8 mouse cellular contexts compared by ENCODE assay signal in the genomic region with DNA sequence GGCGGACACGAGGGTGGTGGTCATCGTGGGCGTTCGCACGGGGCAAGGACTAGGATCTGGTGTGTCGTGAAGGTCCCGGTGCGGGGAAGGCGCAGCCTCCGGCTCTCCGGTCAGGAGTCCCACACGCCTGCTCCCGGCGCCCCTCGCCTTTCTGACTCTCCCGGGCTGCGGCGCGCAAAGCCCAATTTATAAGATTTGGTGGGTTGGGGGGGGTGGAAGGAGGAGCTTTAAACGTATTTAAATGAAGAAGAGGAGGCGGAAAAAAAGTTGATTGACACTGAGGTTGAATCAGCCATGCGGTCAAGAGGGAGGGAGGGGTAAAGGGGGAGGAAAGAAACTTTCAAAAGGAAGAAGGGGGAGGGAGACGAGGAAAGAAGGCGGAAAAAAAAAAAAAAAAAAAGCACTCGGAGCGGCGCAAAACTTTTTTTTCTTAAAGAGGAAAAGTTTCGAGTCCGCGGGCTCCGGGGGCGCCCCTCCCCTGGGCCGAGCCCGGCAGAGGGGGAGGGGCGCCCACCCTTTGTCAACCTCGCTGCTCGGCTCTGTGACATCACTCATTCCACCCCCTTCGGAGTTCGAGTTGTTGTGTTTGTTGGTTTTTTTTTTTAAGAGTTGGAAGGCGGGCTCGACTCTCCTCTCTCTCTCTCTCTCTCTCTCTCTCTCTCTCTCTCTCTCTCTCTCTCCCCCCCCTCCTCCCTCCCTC. TPM values are rescaled to one million over a fixed set of nuclear protein-coding genes. Genes with fewer than 3 reads are reported as not detected.
A peak's percentile ranks its signal among the peaks of the same experiment; 100 is the strongest.
DNase-seq lines count a peak whose midpoint lies in the region; ATAC-seq and TF ChIP-seq lines count a peak whose summit lies in the region.

Zfp36l1 (minus strand) TSS at position 162 of the 700 bp plus-strand sequence.

- WGBS in heart, embryonic 10.5 days = under 1% methylated on average over 41 of the region's 42 CpGs
- WGBS in kidney, embryonic 14.5 days = under 1% methylated on average over 40 of the region's 42 CpGs
- WGBS in liver, embryonic 12.5 days (ENCODE audit: insufficient replicate concordance) = under 1% methylated on average over 38 of the region's 42 CpGs
- under 1% methylated on average over 39 of the region's 42 CpGs for WGBS in stomach, embryonic 16.5 days

- TF ChIP-seq CTCF in embryonic fibroblast, embryonic 13.5 days (IDR thresholded peaks at IDR 0.05; ENCODE audit: borderline replicate concordance, insufficient read depth, low read length) = no peak

- peak; percentile 77 for ATAC-seq in kidney, embryonic 14.5 days (ENCODE audit: low FRiP score, low TSS enrichment)
- ATAC-seq in liver, embryonic 12.5 days = peak; percentile 65
- peak; percentile 82 for ATAC-seq in stomach, embryonic 16.5 days (ENCODE audit: insufficient read depth, low FRiP score)

- H3K36me3 ChIP-seq in heart, embryonic 10.5 days = peaks cover 25% of the 10 kb centered on the region
- H3K36me3 ChIP-seq in kidney, embryonic 14.5 days (ENCODE audit: control insufficient read depth, insufficient read depth, low read length) = peaks cover 24% of the 10 kb centered on the region
- H3K36me3 ChIP-seq in liver, embryonic 12.5 days = peaks cover 20% of the 10 kb centered on the region
- peaks cover 10% of the 10 kb centered on the region; the same call in 1 of the 2 replicates for H3K36me3 ChIP-seq in stomach, embryonic 16.5 days (ENCODE audit: control insufficient read depth, insufficient read depth, low read length)

- DNase-seq in 3134 (ENCODE audit: extremely low read depth, insufficient read length, low spot score) = peak; percentile 96
- peak; percentile 96 to 99 for DNase-seq in adrenal gland, adult (ENCODE audit: inconsistent age in 2 of 2, low spot score in 1 of 2)
- DNase-seq in heart, embryonic 10.5 days (ENCODE audit: low spot score) = peak; percentile 96
- peak; percentile 91 to 92 for DNase-seq in natural killer cell, adult 2 months (ENCODE audit: low spot score in 2 of 2)

- peak within 1 kb of the TSS; percentile 99 for H3K9ac ChIP-seq in kidney, embryonic 14.5 days (ENCODE audit: low read depth, low read length)
- H3K9ac ChIP-seq in liver, embryonic 12.5 days = peak within 1 kb of the TSS; percentile 92
- peak within 1 kb of the TSS; percentile 99 for H3K9ac ChIP-seq in stomach, embryonic 16.5 days (ENCODE audit: low read length)

- no peaks in the 10 kb centered on the region for H3K9me3 ChIP-seq in heart, embryonic 10.5 days
- no peaks in the 10 kb centered on the region for H3K9me3 ChIP-seq in kidney, embryonic 14.5 days (ENCODE audit: control insufficient read depth, low read length)
- no peaks in the 10 kb centered on the region for H3K9me3 ChIP-seq in liver, embryonic 12.5 days (replicated peaks)
- no peaks in the 10 kb centered on the region for H3K9me3 ChIP-seq in stomach, embryonic 16.5 days (replicated peaks; ENCODE audit: control insufficient read depth, low read length)

- H3K4me3 ChIP-seq in embryonic fibroblast, embryonic 13.5 days (ENCODE audit: insufficient read depth, low read length) = peak within 1 kb of the TSS; percentile 97
- H3K4me3 ChIP-seq in heart, embryonic 10.5 days = peak within 1 kb of the TSS; percentile 82
- peak within 1 kb of the TSS; percentile 99 for H3K4me3 ChIP-seq in kidney, embryonic 14.5 days (ENCODE audit: low read length)
- peak within 1 kb of the TSS; percentile 85 for H3K4me3 ChIP-seq in liver, embryonic 12.5 days
- H3K4me3 ChIP-seq in stomach, embryonic 16.5 days (replicated peaks; ENCODE audit: low read length) = peak within 1 kb of the TSS; percentile 85

- no peaks in the 10 kb centered on the region for H3K4me1 ChIP-seq in embryonic fibroblast, embryonic 13.5 days (ENCODE audit: control insufficient read depth, insufficient read depth, low read length)
- H3K4me1 ChIP-seq in heart, embryonic 10.5 days = peaks cover 39% of the 10 kb centered on the region
- peaks cover 12% of the 10 kb centered on the region for H3K4me1 ChIP-seq in kidney, embryonic 14.5 days (ENCODE audit: control insufficient read depth, insufficient read depth, low read length)
- peaks cover 64% of the 10 kb centered on the region for H3K4me1 ChIP-seq in liver, embryonic 12.5 days
- H3K4me1 ChIP-seq in stomach, embryonic 16.5 days (ENCODE audit: control insufficient read depth, insufficient read depth, low read length) = peaks cover 15% of the 10 kb centered on the region

- H3K27ac ChIP-seq in embryonic fibroblast, embryonic 13.5 days (ENCODE audit: insufficient read depth, low read length) = peak within 1 kb of the TSS; percentile 98
- peak within 1 kb of the TSS; percentile 99 for H3K27ac ChIP-seq in heart, embryonic 10.5 days
- peak within 1 kb of the TSS; percentile 99 for H3K27ac ChIP-seq in kidney, embryonic 14.5 days (ENCODE audit: low read depth, low read length)
- peak within 1 kb of the TSS; percentile 99 for H3K27ac ChIP-seq in liver, embryonic 12.5 days
- H3K27ac ChIP-seq in stomach, embryonic 16.5 days (ENCODE audit: low read length) = peak within 1 kb of the TSS; percentile 100

- TF ChIP-seq POLR2A in embryonic fibroblast, embryonic 13.5 days (IDR thresholded peaks at IDR 0.05; ENCODE audit: low read depth, low read length) = peak; percentile 99

- H3K27me3 ChIP-seq in heart, embryonic 10.5 days (ENCODE audit: insufficient read depth, poor library complexity, severe bottlenecking) = no peaks in the 10 kb centered on the region
- H3K27me3 ChIP-seq in kidney, embryonic 14.5 days (ENCODE audit: control insufficient read depth, insufficient read depth, low read length) = no peaks in the 10 kb centered on the region
- H3K27me3 ChIP-seq in liver, embryonic 12.5 days (replicated peaks) = no peaks in the 10 kb centered on the region
- no peaks in the 10 kb centered on the region for H3K27me3 ChIP-seq in stomach, embryonic 16.5 days (ENCODE audit: control insufficient read depth, insufficient read depth, low read length)

- peak within 1 kb of the TSS; percentile 88 for H3K4me2 ChIP-seq in kidney, embryonic 14.5 days (replicated peaks; ENCODE audit: low read depth, low read length)
- H3K4me2 ChIP-seq in liver, embryonic 12.5 days = peak within 1 kb of the TSS; percentile 88
- peak within 1 kb of the TSS; percentile 90 for H3K4me2 ChIP-seq in stomach, embryonic 16.5 days (ENCODE audit: low read depth, low read length)

RNA-seq across cellular contexts. Expression of gene Zfp36l1, which starts in this region (rescaled TPM):
- 72.6 and 139 TPM in 2 replicates for polyA plus RNA-seq in embryonic fibroblast, embryonic 13.5 days (2011; ENCODE audit: insufficient read length, low read depth, missing spikeins)
- 90.2 and 114 TPM in 2 replicates for polyA plus RNA-seq in heart, embryonic 10.5 days (2016; fragmentation: Nextera tagmentation; extraction: Ambion mirVana)
- polyA plus RNA-seq in kidney, embryonic 14.5 days (2014; fragmentation: Nextera tagmentation; extraction: Ambion mirVana) = 166 and 175 TPM in 2 replicates
- polyA plus RNA-seq in liver, embryonic 12.5 days (2016; fragmentation: Nextera tagmentation; extraction: Ambion mirVana) = 23.9 and 24.2 TPM in 2 replicates
- polyA plus RNA-seq in stomach, embryonic 16.5 days (2015; fragmentation: Nextera tagmentation; extraction: Ambion mirVana) = 137 and 140 TPM in 2 replicates

Comparison
In these comparisons a context has a peak if more than half of its experiments do, and no peak if none do; other contexts are left out.
1. Peak in every context shown above with its lines: DNase-seq, ATAC-seq, H3K4me3 ChIP-seq and H3K27ac ChIP-seq.